In the genomic region with DNA sequence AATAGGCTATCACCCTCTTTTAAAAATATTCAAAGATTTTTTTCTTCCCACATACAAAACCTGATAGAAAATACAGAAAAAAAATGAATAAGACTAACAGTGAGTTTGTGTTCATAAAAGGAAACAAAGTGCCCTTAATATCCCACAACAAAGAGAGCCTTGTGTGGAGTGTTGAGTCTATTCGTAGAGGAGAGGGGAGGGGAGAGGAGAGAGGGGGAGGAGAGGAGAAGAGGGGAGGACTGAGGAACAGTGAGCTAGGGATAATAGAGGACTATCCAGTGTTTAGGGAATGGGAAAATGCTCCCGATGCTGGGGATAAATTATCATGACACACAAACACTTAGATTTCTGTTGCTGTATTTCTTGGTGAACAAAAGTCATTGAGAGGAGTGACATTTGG, we compare ENCODE assay signal across 25 mouse cellular contexts.
DNase-seq lines count a peak whose midpoint lies in the region; ATAC-seq lines count a peak whose summit lies in the region.
"Had no signal": no experiment of that assay in that cellular context is flagged by ENCODE, and none has a peak within 500 bp of the region (broad histone marks: within the 10 kb centered on the region; RNA-seq: fewer than 3 reads in every experiment).

No protein-coding gene starts in this region.

- H3K27me3 ChIP-seq in midbrain, embryonic 12.5 days: no peaks in the 10 kb centered on the region
- H3K27me3 ChIP-seq in midbrain, embryonic 13.5 days: no peaks in the 10 kb centered on the region
- H3K27me3 ChIP-seq: embryonic facial prominence, embryonic 12.5 days; embryonic facial prominence, embryonic 15.5 days; hindbrain, embryonic 13.5 days had no signal

- H3K9me3 ChIP-seq in midbrain, embryonic 12.5 days: no peaks in the 10 kb centered on the region
- H3K9me3 ChIP-seq in midbrain, embryonic 13.5 days: no peaks in the 10 kb centered on the region
- H3K9me3 ChIP-seq: embryonic facial prominence, embryonic 12.5 days; embryonic facial prominence, embryonic 15.5 days; hindbrain, embryonic 10.5 days; hindbrain, embryonic 13.5 days had no signal

- 41% methylated on average over 2 of the region's 2 CpGs for WGBS in midbrain, embryonic 12.5 days
- WGBS in midbrain, embryonic 13.5 days: 41% methylated on average over 2 of the region's 2 CpGs

- H3K4me1 ChIP-seq in midbrain, embryonic 12.5 days: no peaks in the 10 kb centered on the region
- no peaks in the 10 kb centered on the region for H3K4me1 ChIP-seq in midbrain, embryonic 13.5 days (replicated peaks)
- H3K4me1 ChIP-seq: embryonic facial prominence, embryonic 12.5 days; embryonic facial prominence, embryonic 15.5 days; hindbrain, embryonic 10.5 days; hindbrain, embryonic 13.5 days had no signal

- H3K4me2 ChIP-seq in midbrain, embryonic 12.5 days (replicated peaks): no peak overlapping the region
- H3K4me2 ChIP-seq in midbrain, embryonic 13.5 days (replicated peaks): no peak overlapping the region
- H3K4me2 ChIP-seq: embryonic facial prominence, embryonic 12.5 days; embryonic facial prominence, embryonic 15.5 days; heart, embryonic 11.5 days; hindbrain, embryonic 13.5 days had no signal

- no peak overlapping the region for H3K27ac ChIP-seq in midbrain, embryonic 12.5 days (replicated peaks)
- H3K27ac ChIP-seq in midbrain, embryonic 13.5 days: no peak overlapping the region
- H3K27ac ChIP-seq: embryonic facial prominence, embryonic 12.5 days; embryonic facial prominence, embryonic 15.5 days; hindbrain, embryonic 10.5 days; hindbrain, embryonic 13.5 days had no signal

- no peaks in the 10 kb centered on the region for H3K36me3 ChIP-seq in midbrain, embryonic 12.5 days
- H3K36me3 ChIP-seq in midbrain, embryonic 13.5 days: no peaks in the 10 kb centered on the region
- H3K36me3 ChIP-seq: embryonic facial prominence, embryonic 12.5 days; embryonic facial prominence, embryonic 15.5 days; hindbrain, embryonic 10.5 days; hindbrain, embryonic 13.5 days had no signal

- H3K4me3 ChIP-seq in midbrain, embryonic 12.5 days: no peak overlapping the region
- H3K4me3 ChIP-seq in midbrain, embryonic 13.5 days (replicated peaks): no peak overlapping the region
- H3K4me3 ChIP-seq: embryonic facial prominence, embryonic 12.5 days; embryonic facial prominence, embryonic 15.5 days; hindbrain, embryonic 10.5 days; hindbrain, embryonic 13.5 days had no signal

- no peak for DNase-seq in frontal cortex, postnatal 36 days (ENCODE audit: low spot score in 2 of 2)
- peak; percentile 71 for DNase-seq in brain, adult 2 months (ENCODE audit: low read depth, low spot score)
- DNase-seq in telencephalon, adult 2 months (ENCODE audit: low read depth, low spot score): peak; percentile 52
- DNase-seq in lung, adult 18-20 months: no peak
- DNase-seq: adrenal gland, adult 8-10 months; adrenal gland, postnatal 25 days; cerebellum, adult 11 months; cerebellum, adult 2 months; cerebellum, adult 9-11 months; cerebellum, postnatal 25 days; forebrain, postnatal 0 days; gastrocnemius, postnatal 10 days; gastrocnemius, postnatal 36 days; heart, adult 11 months; heart, postnatal 36 days had no signal

- no peak overlapping the region for H3K9ac ChIP-seq in midbrain, embryonic 12.5 days (replicated peaks)
- H3K9ac ChIP-seq in midbrain, embryonic 13.5 days (replicated peaks): no peak overlapping the region
- H3K9ac ChIP-seq: embryonic facial prominence, embryonic 12.5 days; embryonic facial prominence, embryonic 15.5 days; forebrain, postnatal 0 days; hindbrain, embryonic 13.5 days had no signal

- peak; percentile 76; the same call in 1 of the 2 replicates for ATAC-seq in frontal cortex, adult (ENCODE audit: low TSS enrichment)
- 0 out of 2 replicates have a peak, but pooled peaks have one; percentile 65 for ATAC-seq in midbrain, embryonic 12.5 days (ENCODE audit: low FRiP score, low read depth)
- no peak for ATAC-seq in midbrain, embryonic 13.5 days
- ATAC-seq: activated CD4-positive, CD25-positive, alpha-beta regulatory T cell, adult 4 months; forebrain, embryonic 14.5 days; forebrain, postnatal 0 days had no signal

Comparison
In these comparisons a context has a peak if more than half of its experiments do, and no peak if none do; other contexts are left out.
1. DNase-seq: peak in brain, adult 2 months (single experiment) and telencephalon, adult 2 months (single experiment); none in frontal cortex, postnatal 36 days (0 of 2) and lung, adult 18-20 months (0 of 2).